Mouse (Mus musculus) telencephalon, adult 2 months (tissue): ENCODE results near the gene C330007P06Rik.

Experiments used
- DNase-seq: peaks from one replicate; pipeline ENCODE4 v3.0.0-alpha.2; 2011; ENCODE audit warnings: low read depth, low spot score

Gene C330007P06Rik

DNA sequence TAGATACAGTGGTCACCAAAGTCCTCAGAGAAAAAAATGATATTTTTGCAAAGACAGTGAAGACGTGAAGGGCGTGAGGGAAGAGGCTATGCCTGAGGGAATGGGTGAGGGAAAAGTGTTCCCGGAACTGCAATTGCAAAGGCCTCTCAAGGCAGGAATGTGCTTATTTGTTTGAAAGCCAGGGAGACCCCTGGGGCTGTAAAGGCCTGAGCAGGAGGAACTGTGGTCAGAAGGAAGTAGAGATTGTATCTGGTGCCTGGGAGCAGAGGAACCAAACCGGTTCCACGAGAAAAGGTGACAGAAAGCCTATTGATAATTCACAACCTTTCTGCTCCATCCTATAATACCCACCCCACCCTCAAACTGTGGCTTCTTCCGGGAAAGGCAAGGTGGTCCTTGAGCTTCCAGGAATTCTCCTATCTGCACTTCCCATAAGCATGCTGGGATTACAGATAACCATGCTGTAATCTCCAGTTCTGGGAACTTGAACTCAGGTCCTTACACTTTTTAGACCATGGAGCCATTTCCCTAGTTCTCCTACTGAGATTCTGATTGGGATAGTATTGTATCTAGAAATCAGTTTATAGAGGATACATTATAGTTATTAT is 36.7 kb downstream of the C330007P06Rik start:
- DNase-seq = no peak

DNA sequence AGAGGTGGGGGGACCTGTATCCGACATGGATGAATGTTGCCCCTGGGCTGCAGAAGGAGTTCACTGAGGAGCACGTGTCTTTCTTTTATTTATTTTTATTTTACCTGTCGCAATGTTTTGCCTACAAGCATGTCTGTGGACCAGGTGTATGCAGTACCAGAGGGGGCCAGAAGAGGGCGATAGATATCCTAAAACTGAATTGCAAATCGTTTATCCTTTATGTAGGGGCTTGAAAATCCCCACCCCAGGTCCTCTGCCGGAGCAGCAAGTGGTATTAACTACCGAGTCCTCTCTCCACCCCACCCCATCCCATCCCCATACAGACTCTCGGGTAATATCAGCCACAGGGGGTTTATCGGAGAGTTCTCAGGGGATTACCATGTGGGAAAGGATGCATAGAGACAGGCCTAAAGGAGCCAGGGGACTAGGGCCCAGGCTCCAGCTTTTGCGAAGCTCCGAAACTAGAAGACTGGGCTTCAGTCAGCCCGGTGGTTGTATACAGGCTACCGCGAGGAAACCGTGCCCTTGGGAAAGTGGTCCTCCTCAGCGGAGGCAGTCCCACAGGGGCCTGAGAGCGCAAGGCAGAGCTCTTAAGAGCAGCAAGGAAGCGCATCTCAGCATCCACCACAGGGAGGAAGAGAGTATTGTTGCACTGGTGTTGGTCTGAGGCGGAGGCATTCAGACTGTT is 40.4 kb downstream of the C330007P06Rik start:
- DNase-seq = no peak

- DNase-seq = peak; percentile 34
Observed at GRCm38 (mm10) chrX:36831632-36832031, 42.3 kb downstream of the C330007P06Rik start.

- no peak for DNase-seq
Observed at GRCm38 (mm10) chrX:36830271-36830670, 43.6 kb downstream of the C330007P06Rik start.

- DNase-seq = no peak
Observed at GRCm38 (mm10) chrX:36826873-36827272, 47.0 kb downstream of the C330007P06Rik start.

- no peak for DNase-seq
Observed at GRCm38 (mm10) chrX:36825032-36825431, 48.9 kb downstream of the C330007P06Rik start.

- no peak for DNase-seq
Observed at GRCm38 (mm10) chrX:36823932-36824711, 49.8 kb downstream of the C330007P06Rik start.

- DNase-seq = no peak
Observed at GRCm38 (mm10) chrX:36820201-36820600, 53.7 kb downstream of the C330007P06Rik start.

DNA sequence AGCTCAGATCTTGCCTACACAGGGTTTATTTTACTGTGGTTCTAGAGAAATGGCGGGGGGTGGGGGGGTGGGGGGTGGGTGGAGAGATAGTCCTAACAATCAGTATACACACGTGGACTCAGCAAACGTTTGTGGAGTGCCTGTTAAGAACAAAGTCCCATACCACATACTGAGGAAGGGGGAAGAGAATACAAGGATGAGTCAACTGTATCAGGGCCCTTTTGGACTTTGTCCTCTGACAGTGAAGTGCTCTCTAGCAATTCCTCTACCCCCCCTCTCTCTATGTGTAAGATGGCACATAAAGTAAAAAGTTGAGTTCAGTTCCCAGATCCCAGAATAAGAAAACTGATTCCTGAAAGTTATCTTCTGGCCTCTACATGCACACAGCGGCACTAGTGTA is 54.3 kb downstream of the C330007P06Rik start:
- no peak for DNase-seq

DNA sequence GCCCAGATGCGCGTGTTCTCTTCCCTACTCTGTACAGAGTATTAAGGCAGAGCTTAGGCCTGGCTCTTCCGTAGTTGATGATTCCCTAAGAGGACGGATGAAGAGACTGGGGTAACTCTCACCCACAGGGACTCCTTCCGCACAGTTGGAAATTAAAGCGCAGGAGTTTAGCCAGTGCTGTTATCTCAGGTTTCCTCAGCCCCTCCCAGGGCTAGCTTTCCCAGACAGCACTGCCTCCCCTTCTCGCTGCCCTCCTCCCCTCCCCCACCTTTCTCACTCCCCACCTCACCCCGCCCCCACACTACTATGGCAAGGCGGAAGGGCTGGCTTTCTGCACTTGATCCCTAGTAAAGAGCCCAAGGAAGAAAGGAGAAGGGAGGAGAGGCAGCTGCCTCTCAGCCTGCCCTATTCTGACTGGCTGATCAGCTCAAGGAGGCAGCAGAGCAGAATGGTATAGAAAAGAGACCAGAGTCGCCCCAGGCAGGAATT is 56.9 kb downstream of the C330007P06Rik start:
- no peak for DNase-seq

DNA sequence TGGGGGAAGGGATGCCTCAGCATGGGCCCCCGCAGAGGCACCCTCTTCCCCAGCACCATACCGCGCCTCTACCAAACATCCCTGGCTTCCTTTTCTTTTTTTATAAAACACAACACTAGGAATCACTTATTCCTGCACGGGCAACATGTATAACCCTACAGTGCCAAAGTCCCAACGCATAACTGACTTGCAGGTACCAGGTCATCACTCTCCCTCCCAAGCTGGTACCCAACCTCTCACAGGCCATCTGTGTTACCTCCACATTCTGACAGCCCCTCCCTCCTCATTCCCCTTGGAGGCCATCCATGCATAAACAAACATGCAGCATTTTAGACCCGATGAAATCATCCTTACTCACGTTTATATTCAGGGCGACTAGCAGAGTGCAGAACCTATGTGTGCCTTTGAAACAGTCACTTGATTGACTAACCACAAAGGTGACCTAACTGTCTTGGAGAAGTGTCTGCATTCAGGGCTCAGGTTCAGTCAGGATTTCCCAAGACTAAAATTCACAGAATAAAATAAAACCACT is 57.5 kb downstream of the C330007P06Rik start:
- no peak for DNase-seq

DNA sequence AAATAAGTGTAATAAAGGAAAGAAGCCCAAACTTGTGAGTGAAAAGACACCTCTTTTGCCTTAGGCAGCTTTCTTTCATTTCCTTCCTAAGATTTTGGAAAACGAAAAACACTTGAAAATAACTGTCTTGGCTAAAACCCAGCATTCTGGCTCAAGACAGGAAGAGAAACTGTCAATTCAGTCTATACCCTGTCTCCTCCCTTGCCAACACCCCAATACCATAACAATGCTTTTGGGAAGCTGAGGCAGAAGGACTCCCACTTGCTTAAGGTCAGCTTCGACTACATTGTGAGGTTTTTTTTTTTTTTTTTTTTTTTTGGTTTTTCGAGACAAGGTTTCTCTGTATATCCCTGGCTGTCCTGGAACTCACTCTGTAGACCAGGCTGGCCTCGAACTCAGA is 58.5 kb downstream of the C330007P06Rik start:
- DNase-seq = no peak

DNA sequence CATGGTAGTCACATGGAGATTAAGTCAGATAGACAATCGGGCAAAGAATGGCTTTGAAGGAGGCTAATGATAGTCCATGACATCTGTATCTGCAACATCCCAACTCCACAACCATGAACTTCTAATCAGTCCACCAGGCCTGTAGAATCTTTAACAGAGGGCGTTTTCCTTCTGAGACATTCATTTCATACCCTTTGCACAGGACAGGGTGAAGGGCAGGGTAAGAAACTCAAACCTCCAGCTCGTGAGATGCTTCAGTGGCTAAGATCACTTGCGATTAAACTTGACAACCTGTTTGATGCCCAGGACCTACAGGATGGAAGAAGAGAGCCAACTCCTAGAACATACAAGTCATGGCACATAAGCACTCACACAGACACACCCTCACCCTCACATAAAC is 58.9 kb downstream of the C330007P06Rik start:
- DNase-seq = no peak

- DNase-seq = no peak
Observed at GRCm38 (mm10) chrX:36814161-36814836, 59.6 kb downstream of the C330007P06Rik start.

GRCm38 (mm10) chrX:36811377-36811776 is 62.5 kb downstream of the C330007P06Rik start:
- no peak for DNase-seq

DNA sequence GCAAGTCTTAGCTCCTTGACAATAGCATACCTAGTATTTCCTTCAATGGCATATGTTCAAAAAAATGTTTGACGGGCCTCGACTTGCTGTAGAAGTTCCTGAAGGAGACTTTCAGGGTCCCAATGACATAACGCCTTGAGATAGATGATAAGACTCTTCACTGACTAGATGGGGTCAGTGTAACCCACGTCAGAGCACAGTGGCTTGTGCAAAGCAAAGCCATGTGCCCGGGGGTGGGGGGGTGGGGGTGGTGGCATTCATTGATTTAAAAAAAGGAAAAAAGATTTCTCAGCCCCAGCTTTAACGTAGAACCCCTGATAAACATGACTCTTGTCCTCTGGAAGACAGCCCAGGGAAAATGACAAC is 65.6 kb downstream of the C330007P06Rik start:
- DNase-seq = no peak

GRCm38 (mm10) chrX:36807360-36808317 is 66.3 kb downstream of the C330007P06Rik start:
- DNase-seq = peak; percentile 79

- no peak for DNase-seq
Observed at GRCm38 (mm10) chrX:36805466-36806235, 68.3 kb downstream of the C330007P06Rik start.

- DNase-seq = no peak
Observed at GRCm38 (mm10) chrX:36804196-36804595, 69.7 kb downstream of the C330007P06Rik start.

- no peak for DNase-seq
Observed at GRCm38 (mm10) chrX:36803189-36803588, 70.7 kb downstream of the C330007P06Rik start.
